Mouse (Mus musculus): ENCODE data around the gene Tagln2.

- TF ChIP-seq TAL1 (IDR thresholded peaks at IDR 0.05; ENCODE audit: low read length) (no peak), JUND (IDR thresholded peaks at IDR 0.05; ENCODE audit: low read depth, low read length) (no peak), ZMIZ1 (IDR thresholded peaks at IDR 0.05; ENCODE audit: low read depth, low read length) (no peak), TCF12 (IDR thresholded peaks at IDR 0.05; ENCODE audit: low read depth, low read length) (no peak), CHD1 (IDR thresholded peaks at IDR 0.05; ENCODE audit: low read depth, low read length) (no peak), CTCF (IDR thresholded peaks at IDR 0.05 in 2 of 3, conservative IDR thresholded peaks at IDR 0.05 in 1 of 3; ENCODE audit: control insufficient read depth in 1 of 3, insufficient read depth in 1 of 3, low read depth in 2 of 3, low read length in 3 of 3, poor library complexity in 1 of 3, severe bottlenecking in 1 of 3) (no peak), POLR2A (IDR thresholded peaks at IDR 0.05; ENCODE audit: control insufficient read depth in 1 of 2, insufficient read depth in 1 of 2, low read depth in 1 of 2, low read length in 2 of 2, poor library complexity in 1 of 2) (no peak), MAZ (IDR thresholded peaks at IDR 0.05; ENCODE audit: low read depth, low read length) (no peak)
Measured at GRCm38 (mm10) chr1:172530544-172531220, 30.8 kb downstream of the Tagln2 start.

All from MEL (cell line).